Mouse (Mus musculus): ENCODE measurements at regions not wholly inside any gene's neighbourhood (a gene's known extent, or its start where the extent isn't known, plus 50 kb on each side); places are given as distances from the start of the nearest gene placed in this dataset.
"Not testable (repeated sequence)": the region's sequence is repeated elsewhere in the genome, so short reads cannot be mapped to it uniquely, and the experiment has no call there.

DNA sequence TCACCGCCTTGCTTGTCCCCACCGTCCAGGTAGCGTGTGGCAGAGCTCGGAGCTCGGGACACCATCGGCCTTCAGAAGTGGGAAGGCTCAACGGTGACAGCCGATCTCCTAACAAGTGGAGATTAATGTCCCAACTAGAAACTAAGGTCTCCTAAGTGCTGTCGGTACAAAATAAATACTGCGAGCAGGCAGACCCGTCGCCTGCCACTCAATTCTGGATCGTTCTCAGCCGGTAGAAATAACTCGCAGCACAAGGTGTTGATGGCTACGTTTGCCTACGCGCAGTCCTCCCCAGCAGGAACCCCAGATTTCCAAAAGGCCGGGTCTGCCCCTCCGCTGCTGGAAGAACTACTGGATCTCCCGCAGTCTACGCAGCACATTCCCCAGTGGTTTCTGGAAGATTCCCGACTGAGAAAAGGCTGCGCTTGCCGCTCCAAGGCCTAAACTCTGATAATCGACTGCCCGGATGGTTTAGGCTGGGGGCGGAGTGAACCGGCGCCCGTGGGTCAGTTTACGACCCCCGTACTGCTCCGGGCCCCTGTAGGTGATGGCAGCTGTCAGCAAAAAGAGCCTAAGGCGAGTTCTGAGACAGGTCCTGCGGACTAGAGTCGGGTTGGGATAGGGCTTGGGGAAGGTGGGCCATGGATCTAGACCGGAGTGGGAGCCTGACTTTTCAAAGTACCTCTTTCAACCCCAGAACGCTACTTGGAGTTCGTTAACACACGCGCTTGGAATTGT, 85.7 kb downstream of the Nr2f2 start:
- peak overlapping the region; percentile 49 for H3K4me2 ChIP-seq (replicated peaks)
- H3K9me3 ChIP-seq, result no peaks in the 10 kb centered on the region
- ATAC-seq, result peak; percentile 15; the same call in 1 of the 2 replicates
- 3% methylated on average over 42 of the region's 42 CpGs for WGBS
- no peaks in the 10 kb centered on the region for H3K36me3 ChIP-seq
- H3K9ac ChIP-seq (replicated peaks), result peak overlapping the region; percentile 16
- H3K27ac ChIP-seq, result peak overlapping the region; percentile 53
- peaks cover 25% of the 10 kb centered on the region for H3K4me1 ChIP-seq (replicated peaks)
- H3K27me3 ChIP-seq, result peaks cover 96% of the 10 kb centered on the region
- peak overlapping the region; percentile 23 for H3K4me3 ChIP-seq (replicated peaks)

DNA sequence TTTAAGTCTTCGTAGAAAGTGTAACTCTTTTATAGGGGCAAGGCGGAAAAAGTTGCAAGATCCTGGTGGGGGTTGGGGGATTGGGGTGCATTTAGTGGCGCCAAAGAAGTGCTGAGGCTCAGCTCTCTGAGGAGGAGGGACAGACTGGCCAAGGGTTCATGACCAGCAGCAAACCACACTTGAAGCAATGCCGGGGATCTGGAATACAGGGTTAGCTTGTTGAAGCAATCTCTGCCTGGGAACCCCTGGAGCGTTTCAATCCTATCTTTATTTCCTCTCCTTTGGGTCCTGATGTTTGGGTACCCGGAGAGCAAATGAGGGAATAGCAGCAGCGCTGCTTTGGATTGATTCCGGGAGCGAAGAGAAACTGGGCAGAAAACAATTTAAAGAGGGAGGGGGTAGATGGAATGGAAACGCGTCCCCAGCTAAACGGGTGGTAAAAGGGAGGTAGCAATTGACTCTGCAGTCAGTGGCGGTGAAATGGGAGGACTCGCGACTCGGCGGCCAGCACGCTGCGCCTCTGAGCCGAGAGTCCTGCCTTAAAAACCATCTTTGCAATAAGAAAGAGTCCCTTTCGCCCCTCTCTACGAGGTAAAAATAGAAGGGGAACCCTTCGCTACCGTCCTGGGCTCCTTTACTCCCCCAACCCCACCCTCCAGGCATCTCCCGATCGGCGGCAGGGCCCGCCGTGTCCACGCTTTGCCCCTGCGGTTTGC, 86.5 kb downstream of the Nr2f2 start:
- Histone ChIP-seq H3K4me3 (replicated peaks) (peak overlapping the region; percentile 23), H3K4me1 (replicated peaks) (peaks cover 25% of the 10 kb centered on the region), H3K9ac (replicated peaks) (peak overlapping the region; percentile 16), H3K27me3 (peaks cover 89% of the 10 kb centered on the region), H3K4me2 (replicated peaks) (peak overlapping the region; percentile 49), H3K36me3 (no peaks in the 10 kb centered on the region), H3K9me3 (no peaks in the 10 kb centered on the region), H3K27ac (peak overlapping the region; percentile 53; the same call in 1 of the 2 replicates)
- no peak; the same call in 1 of the 2 replicates for ATAC-seq
- under 1% methylated on average over 31 of the region's 31 CpGs for WGBS

DNA sequence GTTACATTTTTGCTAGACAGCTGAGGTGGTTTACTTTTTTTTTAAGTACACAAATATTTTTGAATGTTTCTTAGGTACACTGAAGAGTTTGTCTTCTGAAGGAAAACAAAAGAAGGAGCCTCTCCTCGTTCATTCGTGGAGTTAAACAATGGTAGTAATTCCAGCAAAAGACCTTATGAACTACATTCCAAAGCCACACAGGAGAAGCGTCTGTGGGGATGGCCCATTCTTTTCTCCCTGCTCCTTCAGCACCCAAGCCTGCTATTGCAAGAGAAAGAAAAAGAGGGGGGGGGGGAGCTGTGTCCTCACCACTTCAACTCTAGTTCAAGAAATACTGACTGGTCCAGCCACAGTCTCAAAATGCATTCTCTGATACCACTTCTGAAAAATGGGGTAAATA, 87.4 kb downstream of the Nr2f2 start:
- Histone ChIP-seq H3K27me3 (peaks cover 85% of the 10 kb centered on the region), H3K9ac (replicated peaks) (no peak overlapping the region), H3K9me3 (no peaks in the 10 kb centered on the region), H3K27ac (no peak overlapping the region), H3K4me3 (replicated peaks) (no peak overlapping the region), H3K4me2 (replicated peaks) (no peak overlapping the region), H3K4me1 (replicated peaks) (peaks cover 25% of the 10 kb centered on the region), H3K36me3 (no peaks in the 10 kb centered on the region)
- WGBS, result under 1% methylated on average over 3 of the region's 3 CpGs
- no peak for ATAC-seq

DNA sequence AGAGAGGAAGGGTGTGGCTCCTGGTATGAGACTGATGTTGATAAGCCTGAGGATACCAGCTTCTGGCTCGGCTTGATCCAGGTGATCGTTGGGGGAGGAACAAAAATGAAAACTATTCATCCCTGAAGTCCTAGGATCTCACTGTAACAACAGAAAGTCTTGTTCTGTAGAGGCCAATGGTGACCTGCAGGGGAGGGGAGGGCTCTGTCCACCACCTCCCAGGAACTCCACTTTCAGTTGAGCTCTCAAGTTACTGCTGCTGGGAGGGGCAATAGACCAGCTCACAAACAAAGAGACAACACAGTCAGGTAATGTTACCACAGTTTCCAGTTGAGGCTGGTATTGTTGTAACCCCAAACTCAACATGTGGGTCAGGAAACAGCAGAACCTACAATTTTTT, 90.5 kb downstream of the Nr2f2 start:
- WGBS, result 81% methylated on average over 2 of the region's 2 CpGs
- H3K27me3 ChIP-seq, result peaks cover 55% of the 10 kb centered on the region
- H3K4me1 ChIP-seq (replicated peaks), result peaks cover 13% of the 10 kb centered on the region
- no peak overlapping the region for H3K9ac ChIP-seq (replicated peaks)
- H3K4me2 ChIP-seq (replicated peaks), result no peak overlapping the region
- no peaks in the 10 kb centered on the region for H3K9me3 ChIP-seq
- H3K36me3 ChIP-seq, result no peaks in the 10 kb centered on the region
- no peak overlapping the region for H3K4me3 ChIP-seq (replicated peaks)
- no peak for ATAC-seq
- H3K27ac ChIP-seq, result no peak overlapping the region

DNA sequence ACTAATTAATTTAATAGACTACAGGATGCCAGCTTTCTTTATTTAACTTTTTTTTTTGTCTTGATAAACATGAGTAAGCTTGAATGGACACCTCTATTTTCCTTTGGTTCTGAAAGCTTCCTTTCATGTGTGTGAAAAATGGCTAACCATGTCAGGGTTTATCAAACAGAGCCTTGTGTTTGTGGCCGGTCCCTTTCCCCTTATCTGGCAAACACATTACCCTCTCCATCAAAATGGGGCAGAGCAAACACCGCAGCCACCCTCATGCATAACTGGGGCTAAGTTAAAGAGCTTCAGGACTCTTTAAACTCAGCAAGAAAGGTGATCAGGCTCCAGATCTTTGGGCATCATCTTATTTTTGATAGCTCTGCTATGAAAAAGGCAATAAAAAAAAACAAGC, 92.2 kb downstream of the Nr2f2 start:
- H3K4me1 ChIP-seq (replicated peaks), result no peaks in the 10 kb centered on the region
- no peak overlapping the region for H3K9ac ChIP-seq (replicated peaks)
- H3K4me3 ChIP-seq (replicated peaks), result no peak overlapping the region
- H3K4me2 ChIP-seq (replicated peaks), result no peak overlapping the region
- peaks cover 38% of the 10 kb centered on the region for H3K27me3 ChIP-seq
- no peaks in the 10 kb centered on the region for H3K9me3 ChIP-seq
- no peak overlapping the region for H3K27ac ChIP-seq
- no peaks in the 10 kb centered on the region for H3K36me3 ChIP-seq
- 64% methylated on average over 2 of the region's 2 CpGs for WGBS
- ATAC-seq, result no peak

DNA sequence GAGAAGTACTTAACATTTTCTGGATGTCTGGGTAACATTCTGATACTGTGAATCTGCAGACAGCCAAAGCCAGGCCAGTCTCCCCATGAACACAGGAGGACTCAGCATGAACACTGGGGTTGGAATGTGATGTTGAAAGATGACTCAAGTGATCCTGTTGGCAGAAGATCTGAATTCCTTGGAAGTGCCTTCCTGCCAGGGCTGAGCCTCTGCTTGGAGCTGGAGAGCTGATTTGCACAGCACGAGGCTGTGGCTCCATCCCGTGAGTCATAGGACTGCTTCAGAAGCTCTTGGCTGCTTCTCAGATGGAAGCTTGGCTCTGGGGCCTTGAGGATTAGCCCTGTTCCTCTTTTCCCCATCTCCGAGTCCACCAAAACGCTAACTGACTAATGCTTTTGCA, 99.5 kb downstream of the Nr2f2 start:
- Histone ChIP-seq H3K27ac (no peak overlapping the region), H3K4me1 (replicated peaks) (no peaks in the 10 kb centered on the region), H3K27me3 (no peaks in the 10 kb centered on the region), H3K9me3 (no peaks in the 10 kb centered on the region), H3K4me2 (replicated peaks) (no peak overlapping the region), H3K9ac (replicated peaks) (no peak overlapping the region), H3K36me3 (no peaks in the 10 kb centered on the region), H3K4me3 (replicated peaks) (no peak overlapping the region)
- ATAC-seq, result no peak
- 60% methylated on average over 4 of the region's 4 CpGs for WGBS

DNA sequence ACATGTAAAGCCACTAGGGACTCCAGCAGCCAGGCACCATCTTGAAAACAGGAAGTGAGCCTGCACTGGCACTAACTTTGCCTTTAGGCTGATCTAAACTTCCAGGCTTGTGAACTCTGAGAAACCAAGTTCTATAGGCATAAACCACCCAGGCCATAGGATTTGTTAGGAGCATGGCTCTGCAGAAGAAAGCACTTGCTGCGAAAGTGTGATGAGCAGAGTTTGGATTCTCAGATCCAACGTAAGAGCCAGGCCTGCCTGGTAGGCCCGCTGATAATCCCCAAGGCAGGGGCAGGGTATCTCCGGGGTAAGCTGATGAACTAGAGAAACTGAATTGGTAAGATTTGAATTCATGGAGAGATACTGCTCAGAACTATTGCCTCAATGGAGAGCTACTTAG, 109.7 kb downstream of the Nr2f2 start:
- no peak for ATAC-seq
- H3K36me3 ChIP-seq, result no peaks in the 10 kb centered on the region
- no peak overlapping the region for H3K4me3 ChIP-seq (replicated peaks)
- no peaks in the 10 kb centered on the region for H3K27me3 ChIP-seq
- no peaks in the 10 kb centered on the region for H3K9me3 ChIP-seq
- no peak overlapping the region for H3K9ac ChIP-seq (replicated peaks)
- H3K4me1 ChIP-seq (replicated peaks), result no peaks in the 10 kb centered on the region
- no peak overlapping the region for H3K4me2 ChIP-seq (replicated peaks)
- 96% methylated on average over 4 of the region's 4 CpGs for WGBS
- no peak overlapping the region for H3K27ac ChIP-seq

DNA sequence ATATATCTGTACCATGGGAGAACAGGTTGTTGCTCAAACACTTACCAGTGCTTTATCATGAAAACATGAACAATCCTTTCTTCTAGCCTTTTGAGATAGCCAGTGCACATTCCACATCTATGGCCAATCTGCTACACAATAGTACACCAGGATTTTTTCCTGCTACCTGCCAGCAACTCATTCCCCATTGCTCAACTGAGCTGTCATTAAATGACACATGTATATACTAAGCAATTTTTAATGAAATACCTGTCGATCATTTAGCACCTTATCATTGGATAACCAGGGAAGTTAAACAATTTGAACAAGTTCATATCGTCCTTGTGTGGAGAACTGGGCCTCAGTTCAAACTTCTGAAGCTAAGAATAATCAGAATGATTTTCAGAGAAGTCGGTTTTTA, 111.5 kb downstream of the Nr2f2 start:
- Histone ChIP-seq H3K36me3 (no peaks in the 10 kb centered on the region), H3K27me3 (no peaks in the 10 kb centered on the region), H3K4me3 (replicated peaks) (no peak overlapping the region), H3K9me3 (no peaks in the 10 kb centered on the region), H3K27ac (no peak overlapping the region), H3K9ac (replicated peaks) (no peak overlapping the region), H3K4me1 (replicated peaks) (no peaks in the 10 kb centered on the region), H3K4me2 (replicated peaks) (no peak overlapping the region)
- WGBS, result 87% methylated on average over 3 of the region's 3 CpGs
- no peak for ATAC-seq

DNA sequence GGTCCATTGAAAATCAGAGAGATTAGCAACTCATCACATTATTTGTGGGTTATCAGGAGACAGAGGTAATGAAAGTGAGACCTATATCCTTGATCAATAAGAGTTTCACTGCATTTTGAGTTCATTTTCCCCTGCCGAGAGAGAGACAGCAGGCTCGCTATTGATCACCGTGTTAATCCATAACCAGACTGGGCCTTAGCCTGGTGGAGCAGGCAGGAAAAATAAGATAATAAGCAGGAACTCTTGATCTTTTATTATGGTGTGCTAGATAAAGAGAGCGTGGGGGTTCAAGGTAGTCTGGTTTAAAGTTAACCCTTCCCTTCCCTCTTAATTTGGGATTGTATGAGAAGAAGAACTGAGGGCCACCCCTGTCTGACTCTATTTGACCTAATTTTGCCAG, 113.3 kb downstream of the Nr2f2 start:
- H3K9me3 ChIP-seq, result no peaks in the 10 kb centered on the region
- no peak for ATAC-seq
- H3K27ac ChIP-seq, result no peak overlapping the region
- no peaks in the 10 kb centered on the region for H3K36me3 ChIP-seq
- no peaks in the 10 kb centered on the region for H3K27me3 ChIP-seq
- no peak overlapping the region for H3K9ac ChIP-seq (replicated peaks)
- H3K4me1 ChIP-seq (replicated peaks), result no peaks in the 10 kb centered on the region
- H3K4me3 ChIP-seq (replicated peaks), result no peak overlapping the region
- 68% methylated on average over 4 of the region's 4 CpGs for WGBS
- no peak overlapping the region for H3K4me2 ChIP-seq (replicated peaks)

DNA sequence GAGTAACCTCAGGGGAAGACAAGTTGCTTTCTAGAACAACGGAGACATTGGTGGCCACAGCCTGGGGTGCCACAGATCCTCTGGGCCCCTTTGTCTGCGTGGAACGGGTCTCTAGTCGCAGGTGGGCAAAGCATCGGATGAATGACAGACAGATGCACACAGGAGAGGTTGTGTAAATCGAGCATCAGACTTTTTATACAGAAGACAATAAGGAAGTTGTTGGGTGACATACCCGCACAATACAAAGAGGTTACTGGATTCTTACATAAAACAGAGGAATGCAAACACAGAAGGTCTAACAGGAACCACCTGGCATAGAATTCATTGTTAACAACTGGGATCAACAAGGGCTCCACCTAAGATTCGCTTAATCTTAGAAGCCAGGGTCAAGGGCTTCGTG, 127.5 kb downstream of the Nr2f2 start:
- not testable (repeated sequence) for H3K9ac ChIP-seq (replicated peaks); H3K4me1 ChIP-seq (replicated peaks); H3K27ac ChIP-seq; H3K4me2 ChIP-seq (replicated peaks); H3K9me3 ChIP-seq; H3K27me3 ChIP-seq; ATAC-seq; H3K36me3 ChIP-seq; H3K4me3 ChIP-seq (replicated peaks)
- 90% methylated on average over 9 of the region's 9 CpGs for WGBS

DNA sequence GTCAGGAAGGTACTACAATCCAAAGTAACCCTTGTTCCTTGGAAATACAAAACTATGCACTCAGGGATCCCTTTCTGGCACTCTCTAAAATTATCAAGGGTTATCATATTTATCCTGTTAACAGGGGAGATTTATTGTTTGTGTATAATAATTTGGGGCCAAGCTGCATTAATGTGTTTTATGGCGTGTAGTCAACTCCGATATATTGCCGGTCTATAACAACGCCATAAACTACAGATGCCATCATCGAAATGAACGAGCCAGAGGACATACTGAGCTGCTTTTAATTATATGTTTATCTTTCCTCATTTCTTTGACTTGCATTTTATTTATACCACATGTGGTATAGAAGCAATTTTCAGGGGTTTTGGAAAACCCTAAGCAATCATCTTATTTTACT, 147.2 kb downstream of the Nr2f2 start:
- 0 out of 2 replicates have a peak, but pooled peaks cover 4% of the 10 kb centered on the region for H3K4me1 ChIP-seq (replicated peaks)
- H3K4me2 ChIP-seq (replicated peaks), result no peak overlapping the region
- WGBS, result 95% methylated on average over 6 of the region's 6 CpGs
- no peaks in the 10 kb centered on the region for H3K36me3 ChIP-seq
- no peaks in the 10 kb centered on the region for H3K9me3 ChIP-seq
- H3K27me3 ChIP-seq, result no peaks in the 10 kb centered on the region
- H3K4me3 ChIP-seq (replicated peaks), result no peak overlapping the region
- ATAC-seq, result no peak
- no peak overlapping the region for H3K27ac ChIP-seq
- no peak overlapping the region for H3K9ac ChIP-seq (replicated peaks)

DNA sequence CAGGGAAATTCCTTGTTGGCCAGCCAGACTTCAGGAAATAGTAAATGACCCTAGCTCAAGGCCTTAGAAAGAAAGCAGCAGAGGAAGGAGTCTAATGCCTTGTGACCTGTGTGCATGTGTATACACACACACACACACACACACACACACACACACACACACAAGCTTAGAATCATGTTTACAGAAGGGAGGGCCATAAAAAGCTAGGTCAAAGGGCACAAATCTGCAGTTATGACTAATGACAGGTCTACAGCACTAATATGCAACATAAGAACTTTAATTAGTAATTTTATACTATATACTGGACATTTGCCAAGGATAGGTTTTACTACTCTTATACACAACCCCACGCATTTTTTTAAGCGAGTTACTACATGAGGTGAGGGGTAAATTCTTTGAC, 149.4 kb downstream of the Nr2f2 start:
- no peak overlapping the region for H3K4me2 ChIP-seq (replicated peaks)
- H3K9me3 ChIP-seq, result no peaks in the 10 kb centered on the region
- 96% methylated on average over 2 of the region's 2 CpGs for WGBS
- H3K36me3 ChIP-seq, result no peaks in the 10 kb centered on the region
- no peak overlapping the region for H3K9ac ChIP-seq (replicated peaks)
- H3K27me3 ChIP-seq, result no peaks in the 10 kb centered on the region
- no peak for ATAC-seq
- H3K27ac ChIP-seq, result no peak overlapping the region
- no peaks in the 10 kb centered on the region for H3K4me1 ChIP-seq (replicated peaks)
- no peak overlapping the region for H3K4me3 ChIP-seq (replicated peaks)
